Mouse (Mus musculus): Measurements from ENCODE around the gene Mthfs.

The Mthfs gene

DNA sequence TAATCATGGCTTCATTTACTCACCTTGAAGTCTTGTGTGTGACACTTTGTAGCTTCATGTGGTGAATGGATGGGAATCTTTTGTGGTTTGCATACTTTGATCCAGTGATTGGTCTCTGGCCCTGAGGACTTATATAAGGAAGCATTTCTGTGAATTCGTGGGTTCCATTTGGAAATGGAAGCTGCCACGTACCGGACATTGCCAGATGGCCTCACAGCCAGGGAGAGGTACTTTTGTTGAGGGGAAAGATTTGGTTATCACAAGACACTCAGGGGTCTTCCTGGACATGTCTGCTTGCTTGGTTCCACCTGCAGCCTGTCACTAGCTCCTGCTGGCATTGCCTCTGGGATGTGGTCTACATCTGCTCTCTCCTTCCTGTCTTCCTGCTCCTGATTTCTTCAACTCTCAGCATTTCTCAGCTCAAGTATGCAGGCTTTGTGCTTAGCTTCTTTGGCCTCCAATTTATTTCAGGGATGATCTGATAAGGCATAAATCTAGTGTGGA lies 30.1 kb downstream of the Mthfs start:
- in situ Hi-C loops (cut with MboI, MseI), result loop anchor here (5.0 kb wide), 1 partner anchor 258 kb away; no protein-coding TSS in a partner anchor

DNA sequence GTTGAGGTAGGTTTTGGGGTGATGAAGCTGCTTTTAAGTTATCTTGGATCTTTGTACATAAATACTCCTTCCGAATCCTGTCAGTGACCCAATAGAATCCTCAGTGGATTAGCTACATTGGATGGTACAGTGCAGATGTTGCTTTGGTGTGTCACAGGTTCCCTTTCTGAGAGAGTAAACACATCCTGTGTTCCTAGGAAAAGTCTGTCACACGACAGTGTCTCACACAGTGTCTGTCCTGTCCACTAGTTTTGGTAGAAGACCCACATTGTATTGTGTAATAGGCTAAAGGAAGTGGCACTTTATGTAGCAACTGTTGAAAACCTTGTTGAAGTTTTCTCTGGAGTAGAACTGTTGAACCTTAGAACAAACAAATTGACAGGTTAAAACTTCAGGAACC lies 42.9 kb downstream of the Mthfs start:
- in situ Hi-C loops (cut with MboI, MseI), result no loop called here

DNA sequence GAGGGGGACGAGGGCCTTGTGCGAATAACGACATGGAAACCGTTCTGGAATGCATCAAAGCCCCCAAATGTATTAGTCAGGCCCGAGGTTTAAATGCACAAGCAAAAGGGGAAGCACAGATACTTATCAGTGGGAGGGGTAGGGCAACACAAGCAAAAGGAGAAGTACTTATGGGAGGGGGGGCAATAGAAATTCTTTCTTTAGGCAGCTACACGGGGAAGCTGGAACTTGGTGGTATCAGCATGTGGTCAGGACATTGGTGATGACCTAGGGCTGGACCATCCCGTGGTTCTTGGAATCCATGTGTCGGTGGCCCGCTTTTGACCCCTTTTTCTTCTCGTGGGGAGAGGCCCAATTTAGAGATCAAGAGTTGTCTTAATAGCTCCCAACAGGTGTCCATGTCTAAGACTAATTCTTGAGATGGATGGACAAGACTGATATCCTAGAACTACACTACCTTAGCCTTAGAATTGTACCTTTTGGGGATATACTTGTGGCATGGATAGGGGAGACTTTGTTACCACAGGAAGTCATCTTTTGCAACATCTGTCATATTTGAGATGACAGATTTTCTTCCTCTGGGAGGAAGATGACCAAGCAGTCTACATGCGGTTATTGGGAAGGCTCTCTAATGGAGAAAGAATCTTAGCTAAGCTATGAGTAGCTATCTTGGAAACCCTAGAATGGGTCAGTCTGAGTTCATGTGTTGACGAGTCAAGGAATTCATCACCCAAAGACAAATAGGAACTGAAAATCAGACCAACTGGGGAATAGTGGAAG lies 46.3 kb downstream of the Mthfs start:
- in situ Hi-C loops (cut with MboI, MseI), result no loop called here

DNA sequence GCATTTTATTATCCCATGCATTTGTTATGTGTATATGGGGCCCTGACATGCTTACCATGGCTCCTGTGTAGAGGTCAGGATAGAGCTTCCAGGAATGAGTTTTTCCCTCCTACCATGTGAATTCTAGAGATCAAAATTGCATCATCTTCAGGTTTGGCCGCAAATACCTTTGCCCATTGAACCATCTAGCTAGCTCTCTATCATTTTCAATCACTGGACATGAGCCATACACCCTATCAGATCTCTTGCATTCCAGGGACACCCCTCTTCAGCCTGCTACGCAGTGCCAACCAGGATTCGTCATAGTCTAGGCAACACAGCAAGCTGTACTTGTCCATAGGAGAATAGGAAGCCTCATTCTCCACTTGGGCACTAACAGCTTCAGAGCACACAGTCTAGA lies 53.5 kb downstream of the Mthfs start:
- in situ Hi-C loops (cut with MboI, MseI), result no loop called here

DNA sequence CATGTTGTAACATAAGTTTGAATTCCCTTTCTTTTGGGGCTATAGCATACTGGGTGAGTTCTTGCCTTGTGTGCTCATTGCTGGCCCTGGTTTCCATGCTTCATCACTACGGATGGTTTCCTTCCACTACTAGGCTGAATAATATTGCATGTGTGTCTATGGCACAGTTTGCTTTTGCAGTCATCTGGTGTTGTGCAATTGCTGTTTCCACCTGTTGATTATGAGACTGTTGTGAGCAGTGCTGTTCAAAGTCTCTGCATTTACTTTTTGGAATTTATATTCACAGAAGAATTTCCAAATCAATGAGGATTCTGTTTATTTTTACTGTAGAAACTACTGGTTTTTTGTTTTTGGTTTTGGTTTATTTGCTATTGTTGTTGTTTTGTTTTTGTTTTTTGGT lies 54.1 kb downstream of the Mthfs start:
- in situ Hi-C loops (cut with MboI, MseI), result no loop called here

DNA sequence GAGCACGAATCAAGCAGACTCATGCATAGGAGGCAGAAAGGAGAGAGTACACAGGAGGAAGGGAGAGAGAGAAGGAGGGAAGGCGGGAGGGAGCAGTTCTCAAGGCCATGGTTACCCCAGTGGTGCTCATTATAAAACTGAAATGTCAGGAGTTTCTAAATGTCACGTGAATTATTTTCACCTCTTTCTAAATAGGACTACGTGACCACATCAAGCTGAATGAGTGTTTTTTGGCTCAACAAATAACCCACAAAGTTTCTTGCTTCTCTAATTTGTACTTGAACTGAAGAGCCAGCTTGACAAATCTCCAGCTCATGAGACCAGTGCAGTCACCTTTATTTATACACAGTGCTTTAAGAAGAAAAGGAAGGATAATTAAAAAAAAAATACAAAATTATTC lies 56.6 kb downstream of the Mthfs start:
- in situ Hi-C loops (cut with MboI, MseI), result no loop called here

DNA sequence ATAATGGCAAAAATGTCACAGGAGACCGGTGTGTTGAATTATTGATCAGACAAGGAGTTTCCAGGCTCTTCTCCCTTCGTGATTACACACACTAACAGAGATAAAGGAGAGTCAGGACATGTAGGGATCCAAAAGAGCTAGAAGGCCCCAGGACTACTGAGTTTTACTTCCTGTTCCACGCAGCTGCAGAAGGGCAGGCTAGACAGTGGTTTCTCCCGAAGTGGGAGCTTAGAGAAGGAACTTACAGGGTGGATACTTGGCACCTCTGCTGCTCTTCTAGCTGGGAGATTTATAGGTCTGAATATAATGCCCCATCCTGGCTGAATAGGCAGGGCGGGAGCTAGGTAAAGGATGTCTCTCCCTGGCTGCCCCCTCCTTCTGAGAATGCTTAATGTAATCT lies 57.1 kb downstream of the Mthfs start:
- in situ Hi-C loops (cut with MboI, MseI), result no loop called here

DNA sequence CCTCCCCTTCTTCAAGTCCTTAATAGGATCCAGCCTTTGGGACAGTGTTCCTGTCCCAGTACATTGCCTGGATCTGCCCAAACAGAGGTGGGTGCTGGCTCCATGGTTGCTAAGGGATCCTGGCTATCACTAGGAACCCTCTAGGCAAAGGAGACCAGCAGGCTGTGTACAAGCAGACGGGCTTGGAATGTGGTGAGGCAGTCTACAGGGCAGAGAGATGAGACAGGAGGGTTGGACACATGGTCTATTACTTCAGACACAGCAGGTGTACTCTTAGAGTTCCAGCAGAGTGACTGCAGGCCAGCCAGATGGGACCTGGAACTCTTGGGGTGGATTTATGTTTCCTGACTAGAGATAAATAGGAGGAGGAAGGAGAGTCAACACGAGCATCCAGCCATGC lies 59.9 kb downstream of the Mthfs start:
- in situ Hi-C loops (cut with MboI, MseI), result no loop called here

DNA sequence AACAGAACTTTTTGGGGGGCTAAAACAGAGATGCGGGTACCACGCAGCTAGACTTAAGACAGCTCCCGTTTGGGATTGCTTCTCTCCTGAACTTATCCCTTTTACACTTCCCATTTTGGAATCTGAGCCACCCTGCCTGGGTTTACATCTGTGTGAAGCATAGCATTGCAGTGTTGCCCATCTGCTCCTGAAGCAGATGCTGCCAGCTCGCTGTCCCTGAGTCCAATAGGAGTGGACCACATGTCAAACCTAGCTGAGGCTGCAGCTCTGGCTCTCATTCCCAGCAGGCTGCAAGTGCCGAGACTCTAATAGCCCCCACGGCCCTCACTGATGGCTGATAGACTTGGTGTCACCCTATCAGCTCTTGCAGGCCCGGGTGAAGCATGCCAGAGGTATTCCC lies 63.3 kb downstream of the Mthfs start:
- in situ Hi-C loops (cut with MboI, MseI), result no loop called here

DNA sequence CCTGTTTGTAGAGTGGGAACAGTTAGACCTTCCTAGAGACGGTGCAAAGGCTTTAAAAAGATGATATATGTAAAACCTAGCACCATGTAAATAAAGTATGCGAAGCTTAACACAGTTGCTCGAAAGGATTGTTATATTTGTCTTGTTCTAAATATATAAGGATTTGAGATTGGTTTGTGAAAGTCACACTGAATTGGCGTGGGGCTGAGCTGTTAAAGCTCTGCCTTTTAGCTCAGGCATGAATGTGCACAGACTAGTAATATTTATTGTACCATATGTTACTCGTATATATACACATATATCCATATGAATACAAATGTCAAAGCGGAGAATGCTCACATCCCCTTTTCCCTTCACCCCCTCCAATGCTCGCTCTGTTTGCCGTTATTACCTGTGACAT lies 67.7 kb downstream of the Mthfs start:
- in situ Hi-C loops (cut with MboI, MseI), result no loop called here

DNA sequence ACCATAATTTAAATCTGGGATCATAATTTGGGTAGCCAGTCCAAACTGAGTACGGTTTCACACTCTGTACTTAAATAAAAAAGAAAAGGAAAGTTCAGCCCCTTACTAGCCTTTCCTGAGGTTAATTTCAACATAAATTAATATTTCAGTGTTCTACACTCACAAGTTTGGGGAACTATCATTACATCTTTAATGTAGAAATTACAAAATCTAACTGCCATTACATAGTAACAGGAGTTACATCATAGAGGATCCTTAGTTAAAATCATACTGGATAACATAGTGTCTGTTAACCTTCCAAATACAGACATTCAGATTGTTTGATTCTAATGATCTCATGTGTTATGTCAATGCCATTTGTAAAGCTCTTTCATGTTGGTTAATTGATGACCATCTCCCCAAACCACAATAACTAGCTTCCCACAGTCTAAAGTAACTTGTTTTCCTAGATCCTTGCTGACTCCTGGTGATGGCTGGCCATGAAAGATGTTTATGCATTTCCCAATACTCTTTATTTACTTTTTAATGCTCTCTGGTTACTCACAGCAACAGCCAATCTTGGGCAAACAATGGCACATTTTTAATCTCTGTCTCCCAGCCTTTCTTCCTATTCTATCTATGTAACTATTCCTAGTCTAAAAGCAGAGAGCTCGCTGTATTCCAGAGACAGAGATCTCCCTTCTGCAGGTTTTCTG lies 72.0 kb downstream of the Mthfs start:
- in situ Hi-C loops (cut with MboI, MseI), result no loop called here

DNA sequence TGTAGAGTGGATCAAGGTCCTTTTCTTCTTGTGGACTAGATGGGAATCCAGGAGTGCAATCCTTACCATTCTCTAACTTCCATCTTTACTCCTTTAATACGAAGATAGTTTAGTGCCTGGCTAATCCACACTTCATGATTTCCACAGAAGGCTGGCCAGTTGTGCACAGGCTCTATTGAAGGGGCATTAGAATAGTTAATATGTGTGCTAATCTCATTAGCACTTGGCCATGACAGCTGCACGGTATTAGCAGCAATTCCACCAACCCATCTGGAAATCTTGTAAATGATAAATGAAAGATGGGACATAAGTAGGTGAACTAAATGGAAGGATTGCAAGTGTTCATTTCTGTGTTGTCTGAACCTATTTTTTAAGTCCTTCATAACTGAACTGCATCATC lies 77.6 kb downstream of the Mthfs start:
- in situ Hi-C loops (cut with MboI, MseI), result no loop called here

DNA sequence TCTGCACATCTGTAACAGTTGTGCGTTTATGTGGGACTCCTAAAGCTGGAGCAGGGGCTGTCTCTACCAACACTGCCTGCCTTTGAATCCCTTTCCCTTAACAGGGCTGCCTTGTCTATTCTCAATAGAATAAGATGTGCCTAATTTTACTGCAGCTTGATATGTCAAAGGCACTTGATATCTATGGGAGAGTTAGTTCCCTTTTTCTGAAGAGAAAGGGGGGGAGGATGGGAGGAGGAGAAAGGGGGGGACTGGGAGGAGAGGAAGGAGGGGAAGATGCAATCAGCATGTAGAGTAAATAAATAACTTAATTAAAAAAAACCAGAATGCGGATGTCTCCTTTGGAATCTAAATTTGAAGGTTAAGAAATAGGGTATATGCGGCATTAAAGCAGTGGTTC lies 82.9 kb downstream of the Mthfs start:
- in situ Hi-C loops (cut with MboI, MseI), result no loop called here

DNA sequence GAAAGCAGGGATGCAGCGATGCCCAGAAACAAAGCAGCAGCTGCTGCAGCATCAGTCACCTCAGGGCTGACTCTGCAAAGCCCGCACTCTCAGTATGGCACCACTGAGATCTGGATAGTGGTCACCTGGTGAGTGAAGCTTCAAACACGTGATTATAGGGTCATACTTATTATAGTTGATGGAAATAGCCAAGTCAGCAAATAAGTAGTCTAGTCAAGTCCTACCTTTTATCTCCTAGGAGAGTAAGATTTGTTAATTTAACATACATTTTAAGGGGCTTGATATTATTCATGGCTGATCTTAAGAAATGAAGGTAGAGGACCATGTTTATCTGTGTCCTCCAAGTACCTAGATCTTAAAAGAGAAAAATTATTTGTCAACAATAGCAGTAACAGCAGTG lies 83.6 kb downstream of the Mthfs start:
- in situ Hi-C loops (cut with MboI, MseI), result no loop called here

DNA sequence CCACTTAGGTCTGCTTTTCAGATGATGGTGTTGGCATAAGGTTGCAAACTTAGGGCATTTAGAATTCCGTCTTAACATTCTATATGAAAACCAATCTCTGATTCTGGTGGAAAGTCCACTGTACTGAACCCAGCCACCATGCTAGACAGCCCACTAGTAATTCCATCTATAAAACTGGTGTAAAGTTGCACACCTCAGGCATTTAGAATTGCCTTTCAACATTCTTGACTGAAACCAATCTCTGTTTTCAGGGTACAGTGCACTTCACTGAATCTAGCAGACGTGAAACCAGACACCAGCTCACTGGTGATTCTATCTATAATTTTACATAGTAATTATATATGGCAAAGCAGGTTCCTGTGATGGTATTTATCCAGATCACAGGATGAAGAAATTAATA lies 95.2 kb downstream of the Mthfs start:
- in situ Hi-C loops (cut with MboI, MseI), result no loop called here

DNA sequence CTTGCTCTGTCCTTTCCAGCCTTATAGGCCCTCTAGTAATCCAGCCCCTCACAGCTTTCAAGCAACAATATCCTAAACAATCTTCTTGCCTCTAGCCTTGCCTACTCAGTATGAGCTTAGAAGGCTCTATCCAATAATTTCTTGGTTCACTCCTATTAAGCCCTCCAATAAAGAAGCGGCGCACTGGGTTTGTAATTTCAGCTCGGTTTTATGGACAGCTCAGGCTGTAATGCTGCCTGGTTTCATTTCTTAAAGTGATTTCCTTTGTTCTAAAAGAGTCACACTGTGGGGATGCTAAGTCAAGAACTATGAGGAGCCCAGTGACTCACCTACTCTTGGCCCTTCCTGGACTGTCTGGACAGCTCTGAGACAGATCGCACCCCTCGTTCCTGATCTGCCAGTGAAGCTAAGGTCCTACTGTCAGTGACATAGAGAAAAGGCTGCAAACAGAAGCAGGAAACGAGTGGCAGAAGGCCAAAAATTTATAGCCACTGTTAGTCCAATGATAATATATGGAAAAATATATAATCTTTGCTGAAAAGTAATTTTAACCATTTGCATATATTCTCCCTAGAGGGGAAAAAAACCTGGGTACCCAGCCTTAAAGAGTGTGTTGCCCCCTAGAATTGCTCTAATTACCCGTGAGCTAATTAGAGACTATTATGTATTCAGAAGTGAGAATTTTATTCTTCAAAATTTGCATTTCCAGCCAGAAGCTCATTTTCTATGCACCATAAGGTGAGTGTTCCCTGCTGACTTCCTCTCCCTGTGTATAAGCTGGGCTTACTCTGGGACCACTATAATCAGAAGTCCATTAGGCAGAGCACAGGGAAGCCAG lies 98.1 kb downstream of the Mthfs start:
- in situ Hi-C loops (cut with MboI, MseI), result no loop called here

DNA sequence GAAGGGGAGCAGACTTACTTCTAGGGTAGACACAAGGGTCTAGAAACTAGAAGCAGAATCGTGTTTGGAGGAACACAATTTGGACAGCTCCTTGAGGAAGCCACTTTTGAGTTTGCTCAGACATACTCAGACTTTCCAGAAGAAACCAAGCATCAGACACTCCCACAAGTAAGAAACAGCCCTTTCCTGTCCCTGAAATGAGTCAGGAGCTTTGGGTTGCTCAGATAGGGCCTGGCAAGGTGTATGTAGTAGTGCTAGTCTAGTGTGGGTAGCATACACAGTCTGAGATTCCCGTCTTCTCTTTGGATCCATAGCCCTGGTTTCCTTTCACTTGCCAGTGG lies 98.7 kb downstream of the Mthfs start:
- in situ Hi-C loops (cut with MboI, MseI), result no loop called here

DNA sequence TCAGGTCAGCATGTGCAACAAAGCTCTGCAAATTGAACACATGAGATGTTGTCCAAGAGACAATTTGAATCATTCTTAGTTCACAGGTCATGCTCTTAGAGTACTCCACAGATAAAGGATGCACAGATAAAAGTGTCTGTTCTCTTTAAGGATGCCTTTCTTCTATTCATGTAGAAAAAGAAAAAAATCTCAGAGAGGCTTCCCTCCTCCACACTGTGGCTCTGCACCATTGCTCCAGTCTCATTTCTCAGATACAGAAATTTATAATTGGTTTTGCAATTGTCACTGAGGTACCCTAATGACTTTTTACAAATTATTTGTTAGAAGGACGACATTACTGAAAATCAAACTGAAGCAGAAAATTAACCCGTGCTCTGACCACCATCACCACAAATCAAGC lies 101.2 kb downstream of the Mthfs start:
- in situ Hi-C loops (cut with MboI, MseI), result no loop called here

DNA sequence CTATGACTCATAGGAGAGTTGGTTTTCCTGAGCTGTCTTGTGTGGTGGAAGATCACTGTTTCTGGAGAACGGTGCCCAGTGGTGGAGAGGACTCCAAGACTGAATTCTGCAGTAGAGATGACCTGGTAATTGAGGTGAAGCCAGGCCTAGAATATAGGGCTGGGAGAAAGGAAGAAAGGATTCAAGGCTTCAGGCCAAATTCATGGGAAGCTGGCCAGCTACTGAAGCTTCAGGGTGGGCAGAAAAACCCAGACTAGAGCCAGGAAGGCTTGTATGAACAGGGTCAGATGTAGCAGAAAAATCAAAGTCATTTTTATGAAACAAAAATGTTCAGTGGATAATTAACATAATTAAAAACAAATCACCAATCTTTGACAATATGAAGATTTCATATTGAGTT lies 163.3 kb downstream of the Mthfs start:
- in situ Hi-C loops (cut with MboI, MseI), result no loop called here

DNA sequence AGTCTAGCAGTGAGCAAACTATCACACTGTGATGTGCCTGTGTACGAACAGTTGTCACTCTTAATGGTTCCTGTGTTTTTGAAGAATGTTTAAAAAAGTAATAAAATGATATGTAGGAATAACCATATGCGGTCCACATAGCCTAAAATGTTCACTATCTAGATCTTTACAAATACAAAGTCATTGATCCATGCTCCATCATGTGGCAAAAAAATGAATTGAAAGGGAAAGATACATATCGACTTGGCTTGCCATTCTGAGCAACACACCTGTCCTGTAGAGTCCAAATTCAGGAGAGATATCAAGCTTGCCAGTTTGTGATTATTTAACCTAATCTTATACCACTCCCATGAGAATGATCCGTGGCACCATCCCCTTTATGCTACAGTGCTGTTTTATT lies 164.2 kb downstream of the Mthfs start:
- in situ Hi-C loops (cut with MboI, MseI), result no loop called here

DNA sequence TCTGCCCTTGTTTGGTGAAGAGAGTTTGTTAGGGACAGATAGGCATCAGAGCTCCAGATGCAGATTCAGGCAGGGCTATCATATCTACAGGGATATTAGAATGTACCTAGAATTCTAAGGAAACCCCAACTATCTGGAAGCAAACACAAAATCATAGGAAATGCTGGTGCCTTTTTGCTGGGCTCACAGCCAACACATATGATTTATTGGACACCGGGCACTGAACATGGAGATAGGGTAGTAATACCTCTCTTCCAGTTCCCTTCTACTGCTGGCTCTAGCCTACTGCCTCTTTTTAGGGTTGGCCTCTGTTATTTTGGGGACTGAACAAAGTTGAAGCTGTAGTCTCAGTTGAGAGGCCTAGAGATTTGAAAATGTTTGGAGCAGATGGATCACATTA lies 192.6 kb downstream of the Mthfs start:
- in situ Hi-C loops (cut with MboI, MseI), result no loop called here

All from T-helper 2 cell (primary cell).